Mouse (Mus musculus) cortical plate, adult 2 months (tissue): Measurements from ENCODE around the gene Actl11.

Experiments
- CTCF ChIP-seq: fragments of 200-500 bp; IDR thresholded peaks from 2 replicates; pipeline ENCODE4 v1.5.1; 2011; ENCODE audit warnings: mild to moderate bottlenecking, control low read depth, low read length; ENCODE audit not compliant: insufficient read depth; ENCODE audit errors: extremely low read depth
- POLR2A ChIP-seq: fragments of 200-500 bp; IDR thresholded peaks from 2 replicates; pipeline ENCODE4 v1.6.1; 2011; ENCODE audit warnings: mild to moderate bottlenecking, low read length, control low read depth; ENCODE audit not compliant: insufficient read depth; ENCODE audit errors: extremely low read depth

GRCm38 (mm10) chr9:107966676-107967075 is 38.4 kb downstream of the Actl11 start:
- TF ChIP-seq CTCF (no peak), POLR2A (no peak)
